Mouse (Mus musculus) macrophage (primary cell): ENCODE data around the gene Cox6a2. TPM values are rescaled to one million over a fixed set of nuclear protein-coding genes. Genes with fewer than 3 reads are reported as not detected.

Experiments used
- H3K27ac ChIP-seq: fragments of 350-480 bp; formaldehyde crosslinking; 2 replicates; pipeline ENCODE4 v1.9.0; 2021
- H3K36me3 ChIP-seq: fragments of 350-480 bp; formaldehyde crosslinking; 2 replicates; pipeline ENCODE4 v1.9.0; 2021; ENCODE audit errors: inconsistent target
- H3K4me3 ChIP-seq: fragments of 350-480 bp; formaldehyde crosslinking; 2 replicates; pipeline ENCODE4 v1.9.0; 2021; ENCODE audit errors: inconsistent target
- H3K79me2 ChIP-seq: fragments of 350-480 bp; formaldehyde crosslinking; 2 replicates; pipeline ENCODE4 v1.9.0; 2021; ENCODE audit errors: inconsistent target
- WGBS: methylation state at CpG from one replicate; pipeline ENCODE4 v1.1.7; 2026; ENCODE audit warnings: inconsistent platforms; ENCODE audit not compliant: missing documents; 5-methylcytosine and 5-hydroxymethylcytosine counted together
- polyA plus RNA-seq: library from polyadenylated mRNA; stranded (reverse); fragments of 250-400 nt; gene quantifications from 3 replicates; pipeline ENCODE4 v1.2.4, GENCODE M21; 2018; ENCODE audit warnings: inconsistent platforms
- total RNA-seq, 78 experiments: library from RNA; depleted of rRNA; stranded (reverse); fragments of 250-400 nt; gene quantifications; 1 replicate in 9 of 78; 2 replicates in 24 of 78; 3 replicates in 43 of 78; 4 replicates in 2 of 78; pipeline ENCODE4 v1.2.4; 2018; ENCODE audit warnings: inconsistent platforms in 56 of 78

Gene Cox6a2
- total RNA-seq (2018; cell fraction: chromatin; rRNA removed) = 1 to 10 TPM in 6 of 26 experiments, not detected in 20; 1.4 to 3.5 (median 2.8) TPM
- 10 to 100 TPM in 3 of 26 experiments, 1 to 10 TPM in 21, under 1 TPM in 2; 0.89 to 15.9 (median 3.7) TPM for total RNA-seq (2018; cell fraction: cytosol; rRNA removed)
- 1 to 10 TPM in 13 of 26 experiments, not detected in 13; 1.9 to 6.5 (median 3.2) TPM for total RNA-seq (2018; cell fraction: nucleus; rRNA removed)
- 1.2 to 2.2 TPM (median 1.7 TPM) in 3 replicates for polyA plus RNA-seq

DNA sequence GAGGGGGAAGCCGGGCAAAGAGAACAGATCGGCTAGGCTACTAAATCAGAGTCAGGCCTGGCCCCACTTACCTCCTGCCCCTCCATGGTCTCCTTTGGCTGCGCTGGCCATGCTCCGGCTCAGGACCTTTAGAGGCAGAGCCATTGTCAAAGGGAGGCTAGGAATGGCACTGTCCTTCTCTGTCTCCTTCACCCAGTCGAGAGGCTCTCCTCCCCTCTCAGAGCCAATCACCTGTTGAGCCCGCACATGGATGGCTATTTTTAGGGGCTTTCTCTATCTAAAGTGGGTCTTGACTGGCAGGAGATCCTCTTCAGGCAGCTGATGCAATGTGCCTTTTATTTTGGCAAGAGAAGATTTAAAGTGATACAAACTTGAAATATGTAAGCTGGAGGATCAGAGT, at the start of gene Cox6a2:
Gene Cox6a2 (minus strand): TSS at position 236 of the 400 bp plus-strand sequence.
- H3K36me3 ChIP-seq = no peaks in the 10 kb centered on the region
- H3K79me2 ChIP-seq = no peaks in the 10 kb centered on the region
- no peak within 1 kb of the TSS for H3K27ac ChIP-seq
- no peak within 1 kb of the TSS; the same call in 1 of the 2 replicates for H3K4me3 ChIP-seq
- WGBS = 85% methylated on average over 6 of the region's 6 CpGs

- no peak overlapping the region for H3K27ac ChIP-seq
- H3K79me2 ChIP-seq = no peaks in the 10 kb centered on the region
- no peak overlapping the region for H3K4me3 ChIP-seq
- WGBS = 94% methylated on average over 5 of the region's 5 CpGs
- H3K36me3 ChIP-seq = no peaks in the 10 kb centered on the region
Measured at GRCm38 (mm10) chr7:128255757-128256156, 49.6 kb upstream of the Cox6a2 start.

- 70% methylated on average over 2 of the region's 2 CpGs for WGBS
- Histone ChIP-seq H3K27ac (no peak overlapping the region), H3K4me3 (no peak overlapping the region), H3K79me2 (no peaks in the 10 kb centered on the region), H3K36me3 (no peaks in the 10 kb centered on the region)
Measured at GRCm38 (mm10) chr7:128254978-128255377, 48.8 kb upstream of the Cox6a2 start.

DNA sequence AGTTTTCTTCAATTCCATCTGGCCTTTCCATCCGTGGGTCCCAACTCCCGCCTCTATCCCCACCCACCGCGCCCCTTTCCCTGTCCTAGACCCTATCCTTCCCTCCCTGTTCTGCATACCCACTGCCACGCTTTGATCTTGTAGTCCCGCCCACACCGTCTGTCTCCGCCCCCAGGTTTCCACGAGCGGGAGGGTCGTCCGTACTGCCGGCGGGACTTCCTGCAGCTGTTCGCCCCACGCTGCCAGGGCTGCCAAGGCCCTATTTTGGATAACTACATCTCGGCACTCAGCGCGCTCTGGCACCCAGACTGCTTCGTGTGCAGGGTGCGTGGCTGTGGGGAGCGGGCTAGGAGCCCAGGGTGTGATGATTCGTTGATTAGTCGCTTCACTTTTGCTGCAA, 46.4 kb upstream of the Cox6a2 start:
- WGBS = 25% methylated on average over 24 of the region's 24 CpGs
- Histone ChIP-seq H3K4me3 (no peak overlapping the region), H3K36me3 (no peaks in the 10 kb centered on the region), H3K79me2 (no peaks in the 10 kb centered on the region), H3K27ac (no peak overlapping the region)

- H3K36me3 ChIP-seq = no peaks in the 10 kb centered on the region
- no peaks in the 10 kb centered on the region for H3K79me2 ChIP-seq
- 41% methylated on average over 12 of the region's 12 CpGs for WGBS
- H3K4me3 ChIP-seq = no peak overlapping the region
- no peak overlapping the region for H3K27ac ChIP-seq
Measured at GRCm38 (mm10) chr7:128251946-128252345, 45.8 kb upstream of the Cox6a2 start.

- Histone ChIP-seq H3K79me2 (no peaks in the 10 kb centered on the region), H3K27ac (no peak overlapping the region), H3K4me3 (no peak overlapping the region), H3K36me3 (peaks cover 3% of the 10 kb centered on the region; the same call in 1 of the 2 replicates)
- 98% methylated on average over 5 of the region's 5 CpGs for WGBS
Measured at GRCm38 (mm10) chr7:128249998-128250397, 43.8 kb upstream of the Cox6a2 start.

DNA sequence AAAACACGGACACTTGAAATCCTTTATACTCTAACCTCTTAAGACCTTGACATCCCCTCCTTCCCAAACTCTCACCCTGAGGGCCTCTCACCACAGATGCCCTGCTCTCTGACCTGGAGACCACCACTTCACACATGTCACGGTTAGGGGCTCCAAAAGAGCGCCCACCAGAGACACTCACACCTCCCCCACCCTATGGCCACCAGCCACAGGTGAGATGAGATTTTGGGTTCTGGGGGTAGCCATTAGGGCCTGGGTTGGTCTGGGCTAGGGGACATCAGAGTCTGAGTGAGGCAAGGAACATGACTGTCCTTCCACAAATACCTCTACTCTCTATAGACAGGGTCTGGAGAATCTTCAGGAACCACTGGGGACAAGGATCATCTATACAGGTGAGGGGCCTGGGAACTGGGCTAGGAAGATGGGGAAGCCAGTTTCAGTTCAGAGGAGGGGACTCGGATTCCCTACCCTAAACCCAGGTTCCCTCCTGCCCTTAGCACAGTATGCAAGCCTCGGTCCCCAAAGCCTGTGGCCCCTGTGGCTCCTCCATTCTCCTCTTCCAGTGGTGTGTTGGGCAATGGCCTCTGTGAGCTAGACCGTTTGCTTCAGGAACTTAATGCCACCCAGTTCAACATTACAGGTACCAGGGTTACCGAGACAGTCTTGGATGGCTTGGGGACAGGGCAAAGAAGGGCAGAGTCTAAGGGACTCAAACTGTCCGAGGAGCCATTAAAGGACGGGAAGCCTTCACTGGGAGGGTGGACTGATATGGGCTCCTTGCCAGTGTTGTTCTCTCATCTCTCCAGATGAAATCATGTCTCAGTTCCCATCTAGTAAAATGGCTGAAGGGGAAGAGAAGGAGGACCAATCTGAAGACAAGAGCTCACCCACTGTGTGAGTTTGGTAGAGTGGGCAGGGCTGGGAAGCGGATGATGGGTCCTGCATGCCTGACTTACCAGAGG, 42.2 kb upstream of the Cox6a2 start:
- Histone ChIP-seq H3K36me3 (peaks cover 15% of the 10 kb centered on the region; the same call in 1 of the 2 replicates), H3K27ac (no peak overlapping the region), H3K79me2 (no peaks in the 10 kb centered on the region), H3K4me3 (no peak overlapping the region)
- WGBS = 90% methylated on average over 8 of the region's 10 CpGs

DNA sequence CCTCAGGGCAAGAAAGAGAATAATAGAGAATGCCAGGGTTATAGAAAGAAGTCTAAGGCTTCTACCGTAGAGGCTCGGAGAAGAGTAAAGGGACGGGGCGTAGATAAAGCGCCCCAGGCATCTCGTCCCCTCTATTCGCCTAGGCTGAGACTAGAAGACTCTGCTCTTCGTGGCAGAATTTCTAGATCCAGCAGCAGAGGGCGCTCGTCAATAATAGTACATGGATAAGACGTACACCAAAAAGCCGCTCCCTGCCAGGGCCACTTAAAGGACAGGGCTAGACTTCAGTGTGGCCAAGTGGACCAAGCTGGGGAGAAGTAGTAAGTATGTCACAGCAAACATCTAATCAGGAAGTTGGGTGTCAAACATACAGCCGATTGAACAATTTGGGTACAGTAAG, 41.3 kb upstream of the Cox6a2 start:
- Histone ChIP-seq H3K4me3 (no peak overlapping the region), H3K27ac (no peak overlapping the region), H3K79me2 (no peaks in the 10 kb centered on the region), H3K36me3 (peaks cover 24% of the 10 kb centered on the region; the same call in 1 of the 2 replicates)
- WGBS = 16% methylated on average over 13 of the region's 13 CpGs

GRCm38 (mm10) chr7:128246496-128247391, 40.6 kb upstream of the Cox6a2 start, which contains the start of gene Tgfb1i1:
Gene Tgfb1i1 (plus strand): TSS chr7:128246812.
- no peak within 1 kb of the TSS for H3K4me3 ChIP-seq
- peaks cover 31% of the 10 kb centered on the region for H3K36me3 ChIP-seq
- WGBS = 38% methylated on average over 21 of the region's 30 CpGs
- no peaks in the 10 kb centered on the region for H3K79me2 ChIP-seq
- H3K27ac ChIP-seq = no peak within 1 kb of the TSS

GRCm38 (mm10) chr7:128245547-128245946, 39.4 kb upstream of the Cox6a2 start:
- peaks cover 5% of the 10 kb centered on the region; the same call in 1 of the 2 replicates for H3K79me2 ChIP-seq
- 94% methylated on average over 4 of the region's 4 CpGs for WGBS
- H3K36me3 ChIP-seq = peaks cover 43% of the 10 kb centered on the region
- no peak overlapping the region for H3K27ac ChIP-seq
- H3K4me3 ChIP-seq = no peak overlapping the region

DNA sequence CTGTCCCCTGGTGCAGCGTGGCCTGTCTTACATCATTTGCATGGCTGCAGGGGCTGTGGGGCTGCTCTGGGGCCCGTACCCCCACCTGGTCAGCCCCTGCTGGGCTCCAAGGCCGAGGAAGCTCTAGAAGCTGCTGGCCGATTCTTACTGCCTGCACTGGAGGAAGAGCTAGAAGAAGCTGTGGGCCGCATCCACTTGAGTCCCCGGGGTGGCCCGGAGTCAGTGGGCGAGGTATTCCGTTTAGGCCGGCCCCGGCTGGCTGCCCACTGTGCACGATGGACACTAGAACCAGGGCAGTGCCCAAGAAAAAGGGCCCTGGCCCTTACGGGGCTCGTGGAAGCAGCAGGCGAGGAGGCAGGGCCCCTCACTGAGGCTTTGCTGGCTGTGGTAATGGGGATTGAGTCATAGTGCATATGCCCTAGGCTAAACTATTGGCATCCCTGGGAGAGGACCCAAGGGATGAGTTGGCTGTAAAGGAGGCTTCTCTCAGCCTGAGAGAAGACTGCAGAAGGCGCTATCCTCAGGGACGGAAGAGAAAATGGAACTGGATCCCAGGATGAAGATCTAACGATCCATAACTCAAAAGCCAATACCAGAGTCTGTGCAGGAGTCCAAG, 38.3 kb upstream of the Cox6a2 start:
- Histone ChIP-seq H3K27ac (no peak overlapping the region), H3K36me3 (peaks cover 53% of the 10 kb centered on the region), H3K79me2 (peaks cover 15% of the 10 kb centered on the region), H3K4me3 (no peak overlapping the region)
- WGBS = 96% methylated on average over 18 of the region's 18 CpGs

GRCm38 (mm10) chr7:128243921-128244320, 37.7 kb upstream of the Cox6a2 start:
- H3K79me2 ChIP-seq = peaks cover 21% of the 10 kb centered on the region
- H3K27ac ChIP-seq = no peak overlapping the region
- peaks cover 57% of the 10 kb centered on the region for H3K36me3 ChIP-seq
- 96% methylated on average over 10 of the region's 10 CpGs for WGBS
- no peak overlapping the region for H3K4me3 ChIP-seq

- Histone ChIP-seq H3K36me3 (peaks cover 57% of the 10 kb centered on the region), H3K27ac (no peak overlapping the region), H3K4me3 (no peak overlapping the region), H3K79me2 (peaks cover 25% of the 10 kb centered on the region)
- WGBS = 96% methylated on average over 16 of the region's 16 CpGs
Measured at GRCm38 (mm10) chr7:128242331-128242730, 36.1 kb upstream of the Cox6a2 start.
